Mouse (Mus musculus) midbrain, embryonic 11.5 days (tissue): ENCODE measurements at regions not wholly inside any gene's neighbourhood (a gene's known extent, or its start where the extent isn't known, plus 50 kb on each side); places are given as distances from the start of the nearest gene placed in this dataset.

Experiments
- ATAC-seq: fragments of 200-750 bp; cut with Nextera tagmentation; 2 replicates; pipeline ENCODE4 v1.8.0; 2017; ENCODE audit warnings: moderate TSS enrichment, moderate library complexity; ENCODE audit not compliant: low FRiP score
- DNase-seq: peaks from one replicate; pipeline ENCODE4 v3.0.0; 2015; ENCODE audit warnings: low spot score; ENCODE audit errors: missing footprints
- H3K27ac ChIP-seq: fragments of 300-500 bp; sonication (generic); 2 replicates; pipeline ENCODE4 v1.5.1; 2014; ENCODE audit warnings: low read depth, low read length
- H3K27me3 ChIP-seq: fragments of 300-500 bp; sonication (generic); 2 replicates; pipeline ENCODE4 v1.6.1; 2014; ENCODE audit warnings: mild to moderate bottlenecking, low read length, moderate library complexity, mixed read lengths; ENCODE audit not compliant: control insufficient read depth, insufficient read depth
- H3K36me3 ChIP-seq: fragments of 300-500 bp; sonication (generic); 2 replicates; pipeline ENCODE4 v1.6.1; 2014; ENCODE audit warnings: mild to moderate bottlenecking, low read length, moderate library complexity, mixed read lengths; ENCODE audit not compliant: control insufficient read depth, insufficient read depth
- H3K4me1 ChIP-seq: fragments of 300-500 bp; sonication (generic); 2 replicates; pipeline ENCODE4 v1.6.1; 2014; ENCODE audit warnings: low read length; ENCODE audit not compliant: control insufficient read depth, insufficient read depth
- H3K4me2 ChIP-seq: fragments of 300-500 bp; sonication (generic); 2 replicates; pipeline ENCODE4 v1.6.1; 2014; ENCODE audit warnings: mild to moderate bottlenecking, moderate library complexity
- H3K4me3 ChIP-seq: fragments of 300-500 bp; sonication (generic); 2 replicates; pipeline ENCODE4 v1.5.1; 2014; ENCODE audit warnings: low read depth, low read length
- H3K9ac ChIP-seq: fragments of 300-500 bp; sonication (generic); 2 replicates; pipeline ENCODE4 v1.6.1; 2014; ENCODE audit warnings: low read length
- H3K9me3 ChIP-seq: fragments of 300-500 bp; sonication (generic); 2 replicates; pipeline ENCODE4 v1.6.1; 2016; ENCODE audit warnings: low read length; ENCODE audit not compliant: control insufficient read depth
- WGBS: fragments of 180-500 bp; shearing (Covaris S2); extraction: QIAGEN DNeasy Blood & Tissue Kit; methylation state at CpG from one replicate; pipeline ENCODE4 v1.1.7; 2014; 5-methylcytosine and 5-hydroxymethylcytosine counted together

GRCm38 (mm10) chr1:125307223-125307622 is 128.3 kb downstream of the Actr3 start:
- 77% methylated on average over 3 of the region's 3 CpGs for WGBS
- Histone ChIP-seq H3K4me1 (no peaks in the 10 kb centered on the region), H3K4me2 (no peak overlapping the region), H3K27ac (no peak overlapping the region), H3K9me3 (no peaks in the 10 kb centered on the region), H3K9ac (no peak overlapping the region), H3K36me3 (no peaks in the 10 kb centered on the region), H3K4me3 (no peak overlapping the region), H3K27me3 (no peaks in the 10 kb centered on the region)
- ATAC-seq (no peak), DNase-seq (no peak)

- H3K4me3 ChIP-seq: no peak overlapping the region
- H3K4me1 ChIP-seq: no peaks in the 10 kb centered on the region
- no peak overlapping the region for H3K9ac ChIP-seq
- H3K9me3 ChIP-seq: no peaks in the 10 kb centered on the region
- DNase-seq (no peak), ATAC-seq (no peak)
- no peak overlapping the region for H3K27ac ChIP-seq
- 87% methylated on average over 5 of the region's 5 CpGs for WGBS
- no peak overlapping the region for H3K4me2 ChIP-seq
- H3K36me3 ChIP-seq: no peaks in the 10 kb centered on the region
- H3K27me3 ChIP-seq: no peaks in the 10 kb centered on the region
These were observed 136.9 kb downstream of the Actr3 start for GRCm38 (mm10) chr1:125298520-125299090.

GRCm38 (mm10) chr1:125295646-125296045 is 139.9 kb downstream of the Actr3 start:
- H3K9me3 ChIP-seq: no peaks in the 10 kb centered on the region
- no peaks in the 10 kb centered on the region for H3K27me3 ChIP-seq
- no peaks in the 10 kb centered on the region for H3K36me3 ChIP-seq
- H3K27ac ChIP-seq: no peak overlapping the region
- WGBS: 84% methylated on average over 3 of the region's 3 CpGs
- ATAC-seq (no peak), DNase-seq (no peak)
- no peak overlapping the region for H3K9ac ChIP-seq
- no peak overlapping the region for H3K4me3 ChIP-seq
- H3K4me1 ChIP-seq: no peaks in the 10 kb centered on the region
- no peak overlapping the region for H3K4me2 ChIP-seq

- Histone ChIP-seq H3K9ac (no peak overlapping the region), H3K4me3 (no peak overlapping the region), H3K9me3 (no peaks in the 10 kb centered on the region), H3K27ac (no peak overlapping the region), H3K36me3 (no peaks in the 10 kb centered on the region), H3K27me3 (no peaks in the 10 kb centered on the region), H3K4me2 (no peak overlapping the region), H3K4me1 (no peaks in the 10 kb centered on the region)
- WGBS: 92% methylated on average over 12 of the region's 12 CpGs
- DNase-seq (no peak), ATAC-seq (no peak)
These were observed 145.1 kb downstream of the Actr3 start for GRCm38 (mm10) chr1:125290320-125291021.

- ATAC-seq: no peak
- H3K4me1 ChIP-seq: no peaks in the 10 kb centered on the region
- WGBS: 69% methylated on average over 2 of the region's 2 CpGs
These were observed 149.2 kb downstream of the Actr3 start for GRCm38 (mm10) chr1:125286347-125286746.

GRCm38 (mm10) chr1:125284693-125285092 is 150.8 kb downstream of the Actr3 start:
- Histone ChIP-seq H3K27ac (no peak overlapping the region), H3K36me3 (no peaks in the 10 kb centered on the region), H3K4me1 (no peaks in the 10 kb centered on the region), H3K9me3 (no peaks in the 10 kb centered on the region), H3K4me2 (no peak overlapping the region), H3K4me3 (no peak overlapping the region), H3K27me3 (no peaks in the 10 kb centered on the region), H3K9ac (no peak overlapping the region)
- WGBS: 81% methylated on average over 2 of the region's 2 CpGs
- ATAC-seq (no peak), DNase-seq (no peak)

More at GRCm38 (mm10) chr1:125286347-125286746, 149.2 kb downstream of the Actr3 start:
- H3K27ac ChIP-seq: no peak overlapping the region
- H3K4me3 ChIP-seq: no peak overlapping the region
- H3K27me3 ChIP-seq: no peaks in the 10 kb centered on the region
- no peak overlapping the region for H3K9ac ChIP-seq
- no peak for DNase-seq
- H3K4me2 ChIP-seq: no peak overlapping the region
- H3K9me3 ChIP-seq: no peaks in the 10 kb centered on the region
- no peaks in the 10 kb centered on the region for H3K36me3 ChIP-seq

- Histone ChIP-seq H3K9me3 (no peaks in the 10 kb centered on the region), H3K27ac (no peak overlapping the region), H3K36me3 (no peaks in the 10 kb centered on the region), H3K27me3 (no peaks in the 10 kb centered on the region), H3K9ac (no peak overlapping the region), H3K4me3 (no peak overlapping the region), H3K4me1 (no peaks in the 10 kb centered on the region), H3K4me2 (no peak overlapping the region)
- ATAC-seq: no peak
- WGBS: 54% methylated on average over 2 of the region's 2 CpGs
- no peak for DNase-seq
These were observed 161.8 kb downstream of the Actr3 start for GRCm38 (mm10) chr1:125273752-125274151.

- Histone ChIP-seq H3K36me3 (no peaks in the 10 kb centered on the region), H3K4me1 (no peaks in the 10 kb centered on the region), H3K9me3 (no peaks in the 10 kb centered on the region), H3K27me3 (no peaks in the 10 kb centered on the region), H3K4me3 (no peak overlapping the region), H3K9ac (no peak overlapping the region), H3K27ac (no peak overlapping the region), H3K4me2 (no peak overlapping the region)
- DNase-seq: no peak
- WGBS: 84% methylated on average over 6 of the region's 6 CpGs
- no peak for ATAC-seq
These were observed 171.8 kb downstream of the Actr3 start for GRCm38 (mm10) chr1:125263684-125264083.

- H3K9me3 ChIP-seq: no peaks in the 10 kb centered on the region
- no peak overlapping the region for H3K4me2 ChIP-seq
- H3K9ac ChIP-seq: no peak overlapping the region
- no peak for ATAC-seq
- H3K36me3 ChIP-seq: no peaks in the 10 kb centered on the region
- 87% methylated on average over 6 of the region's 6 CpGs for WGBS
- no peak overlapping the region for H3K4me3 ChIP-seq
- no peaks in the 10 kb centered on the region for H3K27me3 ChIP-seq
- no peak overlapping the region for H3K27ac ChIP-seq
- no peak for DNase-seq
- H3K4me1 ChIP-seq: no peaks in the 10 kb centered on the region
These were observed 172.5 kb downstream of the Actr3 start for GRCm38 (mm10) chr1:125263068-125263467.
